Mouse (Mus musculus): ENCODE results near the gene Olfr1012. TPM values are rescaled to one million over a fixed set of nuclear protein-coding genes. Genes with fewer than 3 reads are reported as not detected.
"Not testable (repeated sequence)": the region's sequence is repeated elsewhere in the genome, so short reads cannot be mapped to it uniquely, and the experiment has no call there.

Olfr1012 gene
- not detected for total RNA-seq (2021)

DNA sequence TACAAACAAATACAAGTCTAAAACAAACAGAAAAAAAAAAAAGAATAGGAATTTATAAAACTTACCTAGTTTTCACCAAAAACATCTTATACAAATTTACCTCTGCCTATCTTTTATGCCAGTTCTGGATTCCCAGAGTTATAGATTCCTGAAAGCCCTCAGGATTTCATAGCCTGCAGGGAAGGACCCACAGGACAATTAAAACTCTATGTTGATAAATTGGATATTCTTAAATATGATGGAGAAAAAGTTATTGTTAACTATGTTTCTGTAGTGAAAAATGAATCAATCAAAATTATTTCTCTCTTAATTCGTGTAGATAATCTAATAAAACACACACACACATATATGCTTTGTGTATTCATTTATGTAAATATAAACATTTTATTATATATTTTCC is at the start of gene Olfr1012:
TSS of gene Olfr1012 (minus strand) at position 101 of the 400 bp plus-strand sequence.
- intact Hi-C loops (cut with DNase I): no loop called here
- DNase-seq: no peak

DNA sequence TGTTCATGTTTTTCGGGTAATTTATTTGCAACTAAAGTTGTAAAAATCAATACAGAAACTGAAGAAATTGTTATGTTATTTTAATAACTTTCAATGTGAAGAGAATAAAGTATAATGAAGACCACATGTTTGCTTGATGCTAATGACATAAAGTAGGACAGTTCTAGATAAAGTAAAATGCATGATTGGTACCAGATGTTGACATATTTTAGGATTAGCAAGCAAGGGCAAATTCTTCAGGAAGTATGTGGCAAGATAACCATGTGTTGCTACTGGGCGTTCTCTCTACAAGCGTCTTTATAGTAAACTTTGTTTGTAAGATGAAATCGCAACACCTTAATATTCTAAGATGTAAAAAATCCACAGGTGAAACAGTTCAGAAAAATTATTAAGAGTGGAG is 41.9 kb upstream of the Olfr1012 start:
- intact Hi-C loops (cut with DNase I): no loop called here
- DNase-seq: no peak

DNA sequence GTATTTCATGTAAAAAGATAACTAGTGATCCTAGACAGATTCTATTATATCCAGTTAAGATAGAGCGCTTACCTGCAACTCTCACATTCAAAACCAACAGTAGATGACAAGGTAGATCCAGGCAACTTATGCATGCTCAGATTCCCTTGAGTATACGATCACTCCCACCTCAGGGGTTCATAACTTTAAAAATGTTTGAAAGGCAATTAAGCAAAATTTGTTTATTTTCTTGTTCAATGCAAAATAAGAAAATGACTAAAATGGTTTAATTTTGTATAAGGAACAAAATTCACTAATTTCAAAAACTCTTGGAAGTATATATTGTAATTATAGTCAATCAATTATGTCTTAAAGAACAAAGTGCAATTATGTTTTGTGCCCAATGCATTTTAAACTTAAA is 39.9 kb upstream of the Olfr1012 start, which contains the start of gene Olfr1016:
TSS of gene Olfr1016 (minus strand) at position 101 of the 400 bp plus-strand sequence.
- intact Hi-C loops (cut with DNase I): no loop called here
- DNase-seq: no peak

DNA sequence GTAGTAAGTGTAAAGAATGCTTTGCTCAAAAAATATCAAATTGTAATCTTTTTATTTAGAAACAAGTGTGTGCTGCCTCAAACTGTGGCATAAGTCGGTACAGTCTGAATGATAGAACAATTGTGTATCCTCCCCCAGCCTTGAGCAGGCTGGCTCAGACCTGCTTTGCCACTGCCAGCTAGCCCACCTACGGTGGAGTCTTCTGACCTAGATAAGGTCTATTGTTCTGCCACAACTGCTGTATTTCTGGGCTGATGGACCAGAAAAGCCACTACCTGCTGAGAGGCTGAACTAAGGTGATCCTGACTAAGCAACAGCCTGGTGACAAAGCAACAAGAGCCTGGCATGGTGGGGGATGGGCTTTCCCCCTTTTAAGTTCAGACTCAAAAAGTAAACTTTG is 29.8 kb upstream of the Olfr1012 start:
- intact Hi-C loops (cut with DNase I): no loop called here
- no peak for DNase-seq

DNA sequence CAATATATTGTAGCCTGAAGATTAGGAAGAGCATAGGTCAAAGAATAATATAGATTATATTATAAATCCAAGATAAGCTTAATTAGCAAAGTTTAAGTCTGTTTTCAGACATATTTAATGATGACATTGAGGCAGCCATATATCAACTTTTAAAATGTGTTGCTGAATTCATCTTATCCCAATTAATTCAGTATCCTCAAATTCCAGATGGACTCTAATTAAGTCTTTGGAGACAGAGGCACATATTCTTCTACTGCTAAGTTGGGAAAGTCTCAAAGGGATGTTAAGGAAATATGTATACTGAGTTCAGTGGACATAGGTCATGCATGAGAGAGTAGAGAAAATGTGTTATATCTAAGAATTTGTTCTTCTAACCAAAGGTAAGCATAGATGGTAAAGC is 19.2 kb upstream of the Olfr1012 start, which contains the start of gene Olfr1015:
TSS of gene Olfr1015 (plus strand) at position 301 of the 400 bp plus-strand sequence.
- intact Hi-C loops (cut with DNase I): no loop called here
- no peak for DNase-seq

DNA sequence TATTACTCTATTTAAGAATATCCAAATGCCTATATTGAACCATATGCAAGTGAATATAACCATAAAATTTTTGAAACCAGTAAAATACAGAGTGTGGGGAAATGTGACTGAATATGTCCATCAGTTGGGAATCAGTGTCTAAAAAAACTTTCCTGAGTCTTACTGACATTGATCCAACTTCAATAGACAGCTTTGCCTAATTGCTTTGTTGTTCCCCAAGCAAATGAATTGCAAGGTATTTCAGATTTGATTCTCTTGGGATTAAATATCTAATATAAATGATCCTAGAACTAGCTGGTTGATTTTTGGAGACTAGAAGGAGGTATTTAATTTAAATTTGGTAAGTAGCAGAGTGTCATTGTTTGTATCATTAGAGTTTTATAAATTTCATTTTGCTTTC is 9.8 kb upstream of the Olfr1012 start, which contains the start of gene Olfr1014:
TSS of gene Olfr1014 (plus strand) at position 301 of the 400 bp plus-strand sequence.
- DNase-seq: no peak
- intact Hi-C loops (cut with DNase I): no loop called here

DNA sequence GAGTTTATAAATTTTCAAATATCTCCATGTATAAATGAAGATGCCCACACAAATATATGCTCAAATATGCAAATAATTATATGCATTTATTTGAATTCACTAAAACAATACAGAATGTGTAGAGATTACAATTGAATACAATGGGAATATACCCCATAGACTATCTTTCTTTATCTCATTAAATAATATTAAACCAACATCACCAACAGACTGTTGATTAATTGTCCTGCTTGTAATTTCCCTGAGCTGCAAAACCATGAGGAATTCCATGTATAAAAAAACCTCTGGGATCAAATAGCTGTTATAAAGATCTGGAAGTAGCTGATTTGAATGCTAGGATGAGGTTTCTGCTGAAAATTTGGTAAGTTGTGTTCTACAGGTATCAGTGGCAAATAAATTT is 4.2 kb upstream of the Olfr1012 start, which contains the start of gene Olfr1013:
TSS of gene Olfr1013 (plus strand) at position 301 of the 400 bp plus-strand sequence.
- intact Hi-C loops (cut with DNase I): no loop called here
- DNase-seq: no peak

DNA sequence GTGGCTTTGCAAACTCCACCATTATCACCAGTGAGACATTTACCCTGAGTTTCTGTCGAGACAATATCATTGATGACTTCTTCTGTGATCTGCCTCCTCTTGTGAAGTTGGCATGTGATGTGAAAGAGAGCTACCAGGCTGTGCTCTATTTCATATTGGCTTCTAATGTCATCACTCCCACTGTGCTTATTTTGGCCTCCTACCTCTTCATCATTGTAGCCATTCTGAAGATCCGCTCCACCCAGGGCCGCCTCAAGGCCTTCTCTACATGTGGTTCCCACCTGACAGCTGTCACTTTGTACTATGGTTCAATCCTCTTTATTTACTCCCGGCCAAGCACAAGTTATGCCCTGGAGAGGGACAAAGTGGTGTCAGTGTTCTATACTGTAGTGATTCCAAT is 8.7 kb downstream of the Olfr1012 start:
- intact Hi-C loops (cut with DNase I): no loop called here

DNA sequence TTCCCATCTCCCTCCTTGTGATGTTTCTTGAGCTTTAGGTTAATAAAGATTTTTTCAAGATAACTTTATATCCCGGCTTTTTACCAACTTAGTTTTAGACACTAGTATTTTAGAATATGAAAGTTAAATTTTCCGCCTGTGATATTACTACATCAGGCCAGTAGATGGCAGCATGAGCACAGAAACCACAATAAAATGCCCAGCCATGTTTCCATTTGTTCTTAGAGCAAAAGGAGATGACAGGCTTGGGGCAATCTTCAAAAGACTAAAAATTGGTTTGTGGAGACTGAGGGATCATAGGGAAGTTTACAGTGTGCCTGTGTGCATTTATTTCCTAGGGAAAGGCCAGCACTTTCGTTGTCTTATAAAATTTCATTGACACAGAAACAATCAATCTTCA is 36.8 kb downstream of the Olfr1012 start:
- intact Hi-C loops (cut with DNase I): loop anchor here (2.0 kb wide), 1 partner anchor 739 kb away; no protein-coding TSS in a partner anchor

More for the DNA sequence above, 8.7 kb downstream of the Olfr1012 start:
- peak; percentile 27 for DNase-seq

DNA sequence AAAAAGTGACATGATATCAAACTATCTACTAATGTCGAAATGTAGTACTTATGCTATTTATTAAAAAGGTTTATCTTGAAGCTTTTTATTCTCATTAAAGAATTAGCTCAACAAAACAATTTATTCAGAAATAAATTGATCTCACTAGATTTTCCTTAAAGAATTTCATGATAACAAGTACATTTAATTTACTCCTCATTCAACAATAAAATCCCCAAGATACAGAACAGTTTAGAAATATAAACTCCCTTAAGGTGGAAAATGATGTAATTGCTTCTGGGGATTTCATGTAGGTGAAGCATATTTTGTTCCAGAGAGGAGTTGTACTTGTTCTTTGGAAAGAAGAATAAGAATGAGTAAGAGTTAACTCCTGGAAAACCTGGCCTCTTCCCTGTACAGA is 47.4 kb downstream of the Olfr1012 start, which contains the start of gene Olfr1009:
TSS of gene Olfr1009 (plus strand) at position 301 of the 400 bp plus-strand sequence.
- intact Hi-C loops (cut with DNase I): no loop called here
- DNase-seq: no peak

More for the DNA sequence above, 36.8 kb downstream of the Olfr1012 start:
- DNase-seq: peak; percentile 6

DNA sequence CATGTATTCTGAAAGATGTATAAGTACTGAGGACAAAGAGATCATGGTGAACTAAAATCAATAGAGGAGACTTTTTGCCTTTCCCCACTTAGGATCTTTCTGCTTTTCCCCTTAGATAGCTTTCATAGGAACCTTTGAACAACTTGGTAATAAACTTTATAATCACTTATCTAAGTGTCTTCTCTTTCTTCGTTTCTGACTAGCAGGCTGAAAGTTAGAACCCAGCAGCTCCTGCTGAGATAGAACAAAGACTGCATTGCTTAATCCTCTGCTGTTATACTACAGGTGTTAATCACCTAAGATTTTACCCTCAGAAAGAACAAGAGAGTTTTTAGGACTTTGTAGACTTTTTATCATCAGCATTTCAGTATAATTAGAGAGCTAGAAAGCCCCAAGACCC is 51.4 kb downstream of the Olfr1012 start:
- intact Hi-C loops (cut with DNase I): no loop called here
- DNase-seq: no peak

DNA sequence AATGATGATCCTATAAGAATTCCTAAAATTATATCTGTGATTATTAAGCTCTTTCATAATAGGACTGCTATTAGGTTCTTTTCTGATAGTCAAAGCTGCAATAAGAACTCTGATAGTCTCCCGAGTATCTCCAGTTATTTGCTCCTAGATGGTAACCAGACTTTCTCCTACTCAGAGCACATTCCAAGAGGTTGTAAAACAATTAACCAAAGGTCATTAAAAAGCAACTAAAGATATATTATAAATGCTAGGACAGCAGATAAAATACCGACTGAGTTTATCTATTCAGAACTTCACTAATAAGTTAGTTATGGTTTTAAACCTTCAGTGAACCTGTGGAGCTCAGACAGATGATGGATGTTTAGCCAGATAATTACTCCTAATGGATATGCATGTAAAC is 51.9 kb downstream of the Olfr1012 start:
- DNase-seq; intact Hi-C loops (cut with DNase I): not testable (repeated sequence)

Other genes starting within 250 kb of the Olfr1012 start
- gene 4833423E24Rik, start 243.7 kb downstream of the Olfr1012 start, total RNA-seq (2021): under 1 TPM; 0.24 to 0.38 TPM
- not detected for gene Olfr996, start 183.6 kb downstream of the Olfr1012 start, total RNA-seq (2021)
- gene Olfr998, start 173.8 kb downstream of the Olfr1012 start, total RNA-seq (2021): not detected
- gene Olfr1000, start 150.9 kb downstream of the Olfr1012 start, total RNA-seq (2021): not detected
- not detected for gene Olfr1002, start 112.1 kb downstream of the Olfr1012 start, total RNA-seq (2021)
- not detected for gene Olfr154, start 98.3 kb downstream of the Olfr1012 start, total RNA-seq (2021)
- not detected for gene Olfr1006, start 84.0 kb downstream of the Olfr1012 start, total RNA-seq (2021)
- gene Olfr1008, start 73.3 kb downstream of the Olfr1012 start, total RNA-seq (2021): not detected
- not detected for gene Olfr1009, start 47.3 kb downstream of the Olfr1012 start, total RNA-seq (2021)
- not detected for gene Olfr1013, start 4.3 kb upstream of the Olfr1012 start, total RNA-seq (2021)
- gene Olfr1014, start 9.9 kb upstream of the Olfr1012 start, total RNA-seq (2021): not detected
- not detected for gene Olfr1015, start 19.3 kb upstream of the Olfr1012 start, total RNA-seq (2021)
- not detected for gene Olfr1016, start 39.8 kb upstream of the Olfr1012 start, total RNA-seq (2021)
- not detected for gene Olfr1018, start 55.7 kb upstream of the Olfr1012 start, total RNA-seq (2021)
- gene Olfr1019, start 82.7 kb upstream of the Olfr1012 start, total RNA-seq (2021): not detected
- not detected for gene Olfr1020, start 84.3 kb upstream of the Olfr1012 start, total RNA-seq (2021)
- not detected for gene Olfr1022, start 105.8 kb upstream of the Olfr1012 start, total RNA-seq (2021)
- gene Olfr1023, start 122.9 kb upstream of the Olfr1012 start, total RNA-seq (2021): not detected
- gene Olfr1024, start 142.3 kb upstream of the Olfr1012 start, total RNA-seq (2021): not detected
- gene Olfr1025-ps1, start 152.4 kb upstream of the Olfr1012 start, total RNA-seq (2021): not detected
- gene Olfr1026, start 158.8 kb upstream of the Olfr1012 start, total RNA-seq (2021): not detected
- gene Olfr1028, start 187.7 kb upstream of the Olfr1012 start, total RNA-seq (2021): not detected
- not detected for gene Olfr1029, start 211.1 kb upstream of the Olfr1012 start, total RNA-seq (2021)
- gene Olfr1030, start 216.5 kb upstream of the Olfr1012 start, total RNA-seq (2021): not detected
- not detected for gene Olfr1031, start 227.5 kb upstream of the Olfr1012 start, total RNA-seq (2021)
- not detected for gene Olfr1032, start 242.8 kb upstream of the Olfr1012 start, total RNA-seq (2021)

Measured in left cerebral cortex, postnatal 4 days (tissue).